Mouse (Mus musculus) adrenal gland, postnatal 36 days (tissue): ENCODE measurements around the gene Ctnnb1. TPM values are rescaled to one million over a fixed set of nuclear protein-coding genes. Genes with fewer than 3 reads are reported as not detected.

ENCODE experiments used
- DNase-seq, 2 experiments: peaks; one replicate each; pipeline ENCODE4 v3.0.0; 2021; ENCODE audit warnings: mixed read lengths in 1 of 2
- microRNA-seq: library from miRNA; unstranded; fragments of <30 nt; microRNA quantifications from one replicate; pipeline ENCODE4 v1.2.0, GENCODE M21; 2021
- total RNA-seq, 2 experiments: library from RNA; stranded (reverse); gene quantifications; 2 replicates each; pipeline ENCODE4 v1.2.3; 2021

Ctnnb1 gene
- total RNA-seq, 2 experiments from 2014 or later, result 873 to 1,015 TPM

- DNase-seq, result peak in 1 of 2 experiments; percentile 46
Measured at GRCm38 (mm10) chr9:121000641-121001320, 71.8 kb downstream of the Ctnnb1 start.

DNA sequence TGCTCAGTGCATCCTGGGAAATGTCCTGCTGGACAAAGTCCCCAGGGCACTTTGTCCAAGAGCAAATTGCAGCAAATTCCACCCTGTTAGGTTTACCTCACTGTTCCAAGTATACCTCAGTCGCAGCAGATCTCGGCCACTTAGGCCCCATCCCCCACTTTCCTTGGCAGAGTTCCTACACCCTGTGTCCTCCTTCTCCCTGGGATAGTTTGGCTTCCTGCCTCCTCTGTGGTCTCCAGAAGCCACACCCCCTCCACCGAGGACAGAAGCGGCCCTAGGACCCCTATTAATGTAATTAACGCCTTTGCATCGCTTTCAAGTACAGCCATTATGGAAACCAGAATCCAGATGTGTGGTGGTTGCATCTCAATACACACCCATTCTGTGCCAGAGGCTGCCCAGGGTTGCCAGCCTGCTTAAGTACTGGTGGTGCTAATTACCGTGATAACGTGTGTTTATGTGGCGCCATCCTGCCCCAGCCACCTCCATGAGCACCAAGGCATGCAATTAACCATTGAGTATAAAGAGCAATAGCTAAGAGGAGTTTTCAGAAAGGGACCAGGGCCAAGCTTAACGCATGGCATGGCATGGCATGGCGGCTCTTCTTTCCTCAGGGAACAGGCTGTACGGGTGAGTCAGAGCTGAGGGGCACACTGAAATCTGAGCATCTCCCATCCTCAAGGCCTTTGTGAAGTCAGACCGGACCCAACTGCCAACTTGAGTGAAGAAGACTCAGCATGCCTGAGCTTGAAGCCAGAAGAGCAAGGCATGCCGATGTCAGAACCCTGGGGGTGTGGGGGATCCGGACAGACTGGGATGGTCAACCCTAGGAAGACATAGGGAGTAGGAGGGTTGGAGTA, 72.9 kb downstream of the Ctnnb1 start:
- DNase-seq, result peak; percentile 54 to 76

DNA sequence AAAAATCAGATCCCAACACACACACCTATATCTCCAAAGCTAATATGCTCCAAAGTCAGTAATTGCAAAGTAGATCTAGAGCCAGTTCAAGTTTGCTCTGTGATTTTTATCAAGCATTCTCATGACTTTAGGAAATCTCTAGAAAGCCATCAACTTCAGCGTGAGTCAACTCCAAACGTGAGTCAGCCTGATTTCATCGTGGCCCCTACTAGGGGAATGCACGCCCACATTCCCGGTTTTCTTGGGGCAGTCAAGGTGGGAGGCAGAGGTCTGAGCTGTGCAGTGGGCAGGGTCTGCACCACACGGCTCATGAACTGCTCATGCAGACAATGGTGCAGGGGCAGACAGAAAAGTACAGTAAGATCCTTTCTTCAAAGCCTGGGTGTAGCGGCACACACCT, 76.9 kb downstream of the Ctnnb1 start:
- peak in 1 of 2 experiments; percentile 53 for DNase-seq

Small RNAs within 50 kb of the gene (microRNA-seq; reads per million reads assigned to microRNA genes)
- gene Mir7090, result not detected
